Mouse (Mus musculus) intestine, embryonic 16.5 days (tissue): Measurements from ENCODE around the gene Adh1. TPM values are rescaled to one million over a fixed set of nuclear protein-coding genes. Genes with fewer than 3 reads are reported as not detected.

Experiments used
- ATAC-seq: fragments of 200-750 bp; cut with Nextera tagmentation; 2 replicates; pipeline ENCODE4 v1.8.0; 2017; ENCODE audit warnings: moderate TSS enrichment, moderate library complexity
- H3K27ac ChIP-seq: fragments of 300-500 bp; sonication (generic); 2 replicates; pipeline ENCODE4 v1.5.1; 2014; ENCODE audit warnings: mild to moderate bottlenecking, low read length
- H3K27me3 ChIP-seq: fragments of 300-500 bp; sonication (generic); replicated peaks from 2 replicates; pipeline ENCODE4 v1.6.1; 2014; ENCODE audit warnings: low read length, control low read depth, mixed read lengths; ENCODE audit not compliant: control insufficient read depth, insufficient read depth
- H3K36me3 ChIP-seq: fragments of 300-500 bp; sonication (generic); 2 replicates; pipeline ENCODE4 v1.6.1; 2014; ENCODE audit warnings: low read length, control low read depth; ENCODE audit not compliant: control insufficient read depth, insufficient read depth
- H3K4me1 ChIP-seq: fragments of 300-500 bp; sonication (generic); 2 replicates; pipeline ENCODE4 v1.6.1; 2014; ENCODE audit warnings: low read length, control low read depth, mixed read lengths; ENCODE audit not compliant: control insufficient read depth, insufficient read depth
- H3K4me2 ChIP-seq: fragments of 300-500 bp; sonication (generic); 2 replicates; pipeline ENCODE4 v1.6.1; 2014; ENCODE audit warnings: low read depth, low read length, control low read depth
- H3K4me3 ChIP-seq: fragments of 300-500 bp; sonication (generic); 2 replicates; pipeline ENCODE4 v1.5.1; 2014; ENCODE audit warnings: mild to moderate bottlenecking, low read length
- H3K9ac ChIP-seq: fragments of 300-500 bp; sonication (generic); 2 replicates; pipeline ENCODE4 v1.6.1; 2014; ENCODE audit warnings: low read depth, low read length
- H3K9me3 ChIP-seq: fragments of 300-500 bp; sonication (generic); 2 replicates; pipeline ENCODE4 v1.6.1; 2016; ENCODE audit warnings: low read length, control low read depth; ENCODE audit not compliant: control insufficient read depth
- WGBS: fragments of 180-500 bp; shearing (Covaris S2); extraction: QIAGEN DNeasy Blood & Tissue Kit; methylation state at CpG from one replicate; pipeline ENCODE4 v1.1.7; 2014; 5-methylcytosine and 5-hydroxymethylcytosine counted together
- polyA plus RNA-seq: library from polyadenylated mRNA; unstranded; fragments of >200 nt; fragmentation: Nextera tagmentation; extraction: Ambion mirVana; gene quantifications from 2 replicates; pipeline ENCODE4 v1.2.1, GENCODE M21; 2015

The Adh1 gene
- polyA plus RNA-seq, 1 experiment from 2014 or later = 734 TPM

GRCm38 (mm10) chr3:138311015-138311414, 50.2 kb downstream of the Adh1 start:
- no peak overlapping the region for H3K4me2 ChIP-seq
- ATAC-seq = no peak
- no peaks in the 10 kb centered on the region for H3K27me3 ChIP-seq
- no peak overlapping the region for H3K9ac ChIP-seq
- H3K4me1 ChIP-seq = peaks cover 6% of the 10 kb centered on the region; the same call in 1 of the 2 replicates
- 90% methylated on average over 6 of the region's 6 CpGs for WGBS
- no peak overlapping the region for H3K27ac ChIP-seq
- no peaks in the 10 kb centered on the region for H3K9me3 ChIP-seq
- H3K4me3 ChIP-seq = no peak overlapping the region
- no peaks in the 10 kb centered on the region for H3K36me3 ChIP-seq

- peak; percentile 89 for ATAC-seq
- no peak within 1 kb of the TSS for H3K4me3 ChIP-seq
- 75% methylated on average over 5 of the region's 5 CpGs for WGBS
- H3K27ac ChIP-seq = no peak within 1 kb of the TSS
- 0 out of 2 replicates have a peak, but pooled peaks cover 3% of the 10 kb centered on the region for H3K4me1 ChIP-seq
- no peaks in the 10 kb centered on the region for H3K9me3 ChIP-seq
- H3K4me2 ChIP-seq = no peak within 1 kb of the TSS
- no peak within 1 kb of the TSS for H3K9ac ChIP-seq
- no peaks in the 10 kb centered on the region for H3K36me3 ChIP-seq
- no peaks in the 10 kb centered on the region for H3K27me3 ChIP-seq
Observed at GRCm38 (mm10) chr3:138312965-138313364, 52.2 kb downstream of the Adh1 start, which contains the start of gene Adh6a. TSS of gene Adh6a (plus strand) at chr3:138313286.

DNA sequence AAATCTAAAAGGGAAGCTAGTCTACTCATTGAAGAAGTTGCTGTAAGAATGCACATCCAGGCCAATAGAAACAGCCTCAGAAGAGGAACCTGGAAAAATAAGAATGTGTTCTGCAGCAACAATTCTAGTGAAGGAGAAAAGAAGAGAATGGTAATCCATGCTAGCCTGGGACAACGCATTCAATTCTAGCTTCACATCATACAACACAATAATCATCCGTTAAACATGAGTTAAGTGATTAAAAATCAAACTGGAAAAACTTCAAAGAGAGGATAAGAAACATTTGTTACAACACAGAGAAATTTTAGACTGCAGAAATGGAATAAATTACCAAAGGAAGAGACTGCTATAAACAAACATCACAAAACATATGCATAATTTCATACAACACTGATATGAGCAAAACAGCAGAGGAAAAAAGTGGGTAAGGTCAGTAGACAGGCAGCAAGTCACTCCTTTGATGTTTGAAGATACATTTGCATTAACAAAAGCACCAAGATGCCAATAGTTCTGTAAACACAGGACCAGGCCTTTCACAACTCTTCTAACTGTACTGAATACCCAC, 56.2 kb downstream of the Adh1 start:
- no peak overlapping the region for H3K4me3 ChIP-seq
- WGBS = 80% methylated on average over 2 of the region's 2 CpGs

DNA sequence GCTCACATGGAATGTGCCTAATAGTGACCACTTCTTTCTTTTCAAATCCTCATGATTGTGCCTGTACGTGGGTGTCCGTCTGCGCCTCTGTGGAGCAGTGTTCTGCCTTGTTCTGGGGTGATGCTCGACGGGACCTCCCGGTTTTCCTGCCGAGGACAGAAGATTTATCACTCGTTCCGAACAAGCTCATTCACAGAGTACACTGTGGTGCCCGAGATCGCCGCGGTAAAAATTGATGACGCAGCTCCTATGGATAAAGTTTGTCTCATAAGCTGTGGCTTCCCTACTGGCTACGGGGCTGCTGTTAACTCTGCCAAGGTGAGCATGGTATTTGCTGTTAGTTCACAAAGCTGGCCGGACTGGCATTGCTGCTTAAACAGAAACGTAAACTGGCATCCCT, 64.2 kb downstream of the Adh1 start:
- H3K9me3 ChIP-seq = no peaks in the 10 kb centered on the region
- WGBS = 93% methylated on average over 17 of the region's 17 CpGs
- no peak overlapping the region for H3K4me2 ChIP-seq
- no peak for ATAC-seq
- no peak overlapping the region for H3K9ac ChIP-seq
- H3K4me1 ChIP-seq = no peaks in the 10 kb centered on the region
- no peaks in the 10 kb centered on the region for H3K27me3 ChIP-seq
- no peak overlapping the region for H3K27ac ChIP-seq
- H3K4me3 ChIP-seq = no peak overlapping the region
- H3K36me3 ChIP-seq = no peaks in the 10 kb centered on the region

More for the DNA sequence above, 56.2 kb downstream of the Adh1 start:
- no peak overlapping the region for H3K9ac ChIP-seq
- no peaks in the 10 kb centered on the region for H3K27me3 ChIP-seq
- no peaks in the 10 kb centered on the region for H3K36me3 ChIP-seq
- no peak for ATAC-seq
- H3K27ac ChIP-seq = no peak overlapping the region
- 0 out of 2 replicates have a peak, but pooled peaks cover 3% of the 10 kb centered on the region for H3K4me1 ChIP-seq
- H3K4me2 ChIP-seq = no peak overlapping the region
- H3K9me3 ChIP-seq = no peaks in the 10 kb centered on the region

- no peaks in the 10 kb centered on the region for H3K9me3 ChIP-seq
- no peak overlapping the region for H3K4me3 ChIP-seq
- H3K27ac ChIP-seq = no peak overlapping the region
- no peak overlapping the region for H3K9ac ChIP-seq
- no peak overlapping the region for H3K4me2 ChIP-seq
- 92% methylated on average over 6 of the region's 6 CpGs for WGBS
- H3K36me3 ChIP-seq = no peaks in the 10 kb centered on the region
- no peak for ATAC-seq
- no peaks in the 10 kb centered on the region for H3K27me3 ChIP-seq
- H3K4me1 ChIP-seq = no peaks in the 10 kb centered on the region
Observed at GRCm38 (mm10) chr3:138325466-138325865, 64.7 kb downstream of the Adh1 start.

DNA sequence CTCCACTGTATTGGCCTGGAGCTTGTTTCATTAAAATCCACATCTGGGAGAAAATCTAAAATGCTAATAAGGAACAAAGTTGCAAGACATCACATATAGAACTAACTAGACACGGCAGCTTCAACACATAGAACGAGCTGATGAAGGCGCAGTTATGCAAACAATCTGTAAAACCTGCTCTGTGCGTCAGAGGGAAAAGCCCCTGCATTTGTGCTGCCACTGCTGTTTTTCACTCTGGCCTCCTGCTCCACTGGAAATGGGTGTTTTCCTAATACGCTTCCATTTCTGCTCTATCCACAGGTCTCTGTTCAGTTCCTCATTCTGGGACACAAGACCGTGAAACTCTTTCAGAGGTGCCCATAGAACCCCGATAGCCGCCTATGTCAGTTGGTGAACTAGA, 73.1 kb downstream of the Adh1 start:
- no peak overlapping the region for H3K4me3 ChIP-seq
- no peaks in the 10 kb centered on the region for H3K9me3 ChIP-seq
- no peak for ATAC-seq
- H3K9ac ChIP-seq = no peak overlapping the region
- H3K4me2 ChIP-seq = no peak overlapping the region
- H3K36me3 ChIP-seq = no peaks in the 10 kb centered on the region
- 72% methylated on average over 8 of the region's 8 CpGs for WGBS
- H3K27ac ChIP-seq = no peak overlapping the region
- H3K4me1 ChIP-seq = no peaks in the 10 kb centered on the region
- H3K27me3 ChIP-seq = no peaks in the 10 kb centered on the region

DNA sequence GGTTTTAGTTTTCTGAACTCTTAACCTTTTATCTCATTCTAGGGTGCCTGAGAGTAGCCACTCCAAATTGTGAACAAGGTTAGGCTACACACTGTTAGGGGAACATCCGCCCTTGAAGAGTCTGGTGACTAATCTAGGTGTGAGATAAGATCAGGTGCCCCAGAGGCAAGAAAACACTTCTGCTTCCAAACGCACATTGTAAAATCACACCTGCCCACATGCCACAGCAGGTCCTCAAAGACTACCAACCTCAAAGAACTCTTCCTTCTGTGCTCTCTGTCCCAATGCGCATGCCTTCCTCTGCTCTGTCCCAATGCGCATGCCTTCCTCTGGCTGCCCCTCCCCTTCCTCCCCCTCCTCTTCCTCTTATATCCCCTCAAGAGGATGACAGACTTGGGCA, 73.5 kb downstream of the Adh1 start:
- no peaks in the 10 kb centered on the region for H3K27me3 ChIP-seq
- no peak overlapping the region for H3K9ac ChIP-seq
- H3K9me3 ChIP-seq = no peaks in the 10 kb centered on the region
- H3K4me1 ChIP-seq = no peaks in the 10 kb centered on the region
- WGBS = 63% methylated on average over 4 of the region's 4 CpGs
- no peak overlapping the region for H3K27ac ChIP-seq
- no peak overlapping the region for H3K4me3 ChIP-seq
- H3K36me3 ChIP-seq = no peaks in the 10 kb centered on the region
- no peak for ATAC-seq
- H3K4me2 ChIP-seq = no peak overlapping the region

GRCm38 (mm10) chr3:138335566-138335965, 74.8 kb downstream of the Adh1 start:
- Histone ChIP-seq H3K27ac (no peak overlapping the region), H3K4me1 (no peaks in the 10 kb centered on the region), H3K36me3 (no peaks in the 10 kb centered on the region), H3K9me3 (no peaks in the 10 kb centered on the region), H3K4me3 (no peak overlapping the region), H3K4me2 (no peak overlapping the region), H3K27me3 (no peaks in the 10 kb centered on the region), H3K9ac (no peak overlapping the region)
- ATAC-seq = no peak
- 97% methylated on average over 1 of the region's 1 CpGs for WGBS

- Histone ChIP-seq H3K4me3 (no peak overlapping the region), H3K9ac (no peak overlapping the region), H3K36me3 (no peaks in the 10 kb centered on the region), H3K9me3 (no peaks in the 10 kb centered on the region), H3K27ac (no peak overlapping the region), H3K27me3 (no peaks in the 10 kb centered on the region), H3K4me1 (no peaks in the 10 kb centered on the region), H3K4me2 (no peak overlapping the region)
- no peak for ATAC-seq
- WGBS = 57% methylated on average over 3 of the region's 3 CpGs
Observed at GRCm38 (mm10) chr3:138336104-138336754, 75.4 kb downstream of the Adh1 start.
